Mouse (Mus musculus): ENCODE measurements around the gene Plxnd1.

- TF ChIP-seq CTCF (IDR thresholded peaks at IDR 0.05) (peak; percentile 52), POLR2A (IDR thresholded peaks at IDR 0.05; ENCODE audit: insufficient read depth, low read depth, low read length) (no peak), EP300 (IDR thresholded peaks at IDR 0.05; ENCODE audit: insufficient read depth, low read depth, low read length) (no peak)
Observed at GRCm38 (mm10) chr6:115956418-115956921, 38.3 kb downstream of the Plxnd1 start.

All from heart, adult 2 months (tissue).